Mouse (Mus musculus): ENCODE results near the gene Tmem259.

Gene Tmem259

DNA sequence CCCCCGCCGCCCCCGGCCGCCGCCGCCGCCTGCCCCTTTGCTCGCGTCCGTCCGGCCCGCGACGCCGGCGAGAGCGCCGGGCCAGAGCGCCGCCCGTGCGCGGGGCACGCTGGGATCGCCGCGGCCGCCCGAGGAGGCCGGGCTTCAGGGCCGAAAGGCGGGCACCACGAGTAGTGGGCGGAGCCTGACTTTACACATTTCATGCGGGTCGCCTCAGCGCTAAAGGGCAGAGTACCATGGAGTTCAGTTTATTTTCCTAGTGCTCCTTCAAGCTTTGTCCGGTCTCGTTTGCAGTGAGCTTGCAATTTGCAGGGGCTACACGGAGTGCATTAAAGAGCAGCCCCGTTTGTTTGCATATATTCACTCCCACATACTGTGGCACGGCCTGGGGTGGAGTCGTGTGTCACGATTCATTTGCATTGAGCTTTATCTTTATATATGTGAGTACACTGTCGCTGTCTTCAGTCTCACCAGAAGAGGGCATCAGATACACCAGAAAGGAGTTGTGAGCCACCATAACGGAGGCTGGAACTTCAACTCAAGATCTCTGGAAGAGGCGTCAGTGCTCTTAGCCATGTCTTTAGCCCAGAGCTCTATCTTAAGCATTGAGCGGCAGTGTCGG is at the start of gene Tmem259:
Gene Tmem259 (minus strand): TSS at position 136 of the 622 bp plus-strand sequence.
- DNase-seq (ENCODE audit: low spot score): peak; percentile 87

DNA sequence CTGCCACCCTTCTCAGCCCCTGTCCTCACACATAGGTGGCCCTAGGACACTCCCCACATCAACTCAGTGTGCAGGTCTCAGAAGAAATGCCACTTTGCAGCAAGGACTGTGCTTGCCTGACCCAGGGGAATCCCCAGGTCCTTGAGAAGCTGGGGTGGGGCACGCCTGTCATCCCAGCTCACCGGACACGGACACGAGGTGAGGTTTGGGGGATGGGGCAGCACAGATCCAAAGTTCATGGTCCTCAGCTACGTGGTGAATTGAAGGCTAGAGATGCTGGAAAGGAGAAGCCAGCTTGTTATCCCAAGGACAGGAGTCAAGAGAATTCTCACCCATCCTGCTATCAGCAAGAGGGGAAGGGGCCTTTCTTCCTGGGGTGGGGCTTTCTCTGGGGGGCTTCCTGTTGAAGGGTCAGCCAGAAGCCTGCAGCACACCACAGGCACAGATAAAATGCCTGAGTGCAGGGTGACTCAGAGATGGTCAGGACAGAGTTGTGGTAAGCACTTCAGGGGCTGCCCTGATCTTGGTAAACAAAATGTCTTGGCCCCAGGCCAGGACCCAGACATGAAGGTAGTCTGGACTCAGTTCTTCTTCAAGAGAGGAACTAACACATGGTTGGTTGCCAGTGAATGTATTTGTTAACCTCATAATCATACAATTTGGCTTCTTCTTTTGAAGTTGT is 48.8 kb upstream of the Tmem259 start:
- DNase-seq (ENCODE audit: low spot score): peak; percentile 83

DNA sequence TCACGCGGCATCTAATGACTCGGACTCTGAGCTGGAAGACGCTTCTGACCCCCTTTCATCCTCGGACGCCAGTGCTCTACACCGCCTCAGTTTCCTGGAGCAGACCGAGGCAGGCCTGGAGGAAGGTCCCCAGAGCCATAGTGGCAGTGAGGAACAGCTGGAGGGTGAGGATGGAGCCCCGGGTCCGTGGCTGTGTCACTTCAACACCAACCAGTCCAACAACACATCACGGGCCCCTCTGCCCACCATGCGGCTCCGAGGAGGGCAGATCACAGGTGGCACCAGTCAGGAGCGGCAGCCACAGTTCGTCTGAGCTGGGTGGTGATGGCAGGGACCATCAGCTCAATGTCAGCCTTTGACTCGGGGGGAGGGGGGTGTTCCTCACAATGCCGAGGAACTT is 46.6 kb upstream of the Tmem259 start:
- DNase-seq (ENCODE audit: low spot score): no peak

DNA sequence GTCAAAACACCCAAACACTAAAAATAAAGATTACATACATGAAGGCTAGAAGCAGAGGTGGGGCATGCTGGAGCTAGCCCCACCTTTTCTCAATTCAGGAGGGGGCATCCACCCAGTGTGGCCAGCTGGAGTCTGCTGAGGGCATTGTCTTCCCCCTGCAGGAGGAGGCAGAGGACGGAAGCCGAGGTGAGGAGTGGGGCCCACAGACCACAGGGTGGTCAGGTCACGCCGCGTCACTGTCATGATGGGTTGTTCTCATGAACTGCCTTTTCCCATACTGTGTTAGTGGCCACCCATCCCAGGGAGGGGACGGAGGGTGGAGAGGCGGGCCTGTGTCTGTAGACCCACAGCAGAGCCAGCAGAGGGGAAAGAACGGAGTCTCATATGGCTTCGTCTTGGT is 46.1 kb upstream of the Tmem259 start:
- no peak for DNase-seq (ENCODE audit: low spot score)

DNA sequence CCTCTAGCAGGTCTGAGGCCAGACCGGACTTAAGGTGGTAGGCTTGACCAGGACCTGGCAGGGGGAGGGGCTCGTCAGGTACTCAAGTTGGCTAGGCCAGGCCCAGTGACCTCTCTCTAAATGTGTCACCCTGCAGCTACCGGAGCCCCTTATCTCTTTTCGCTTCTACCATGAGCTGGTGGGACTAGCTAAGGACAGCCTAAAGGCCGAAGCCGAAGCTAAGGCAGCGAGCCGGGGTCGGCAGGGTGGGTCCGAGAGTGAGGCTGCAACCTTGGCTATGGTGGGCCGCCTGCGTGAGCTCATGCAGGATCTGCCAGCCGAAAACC is 44.4 kb upstream of the Tmem259 start:
- DNase-seq (ENCODE audit: low spot score): no peak

GRCm38 (mm10) chr10:80027681-80028520 is 43.8 kb upstream of the Tmem259 start:
- DNase-seq (ENCODE audit: low spot score): no peak

DNA sequence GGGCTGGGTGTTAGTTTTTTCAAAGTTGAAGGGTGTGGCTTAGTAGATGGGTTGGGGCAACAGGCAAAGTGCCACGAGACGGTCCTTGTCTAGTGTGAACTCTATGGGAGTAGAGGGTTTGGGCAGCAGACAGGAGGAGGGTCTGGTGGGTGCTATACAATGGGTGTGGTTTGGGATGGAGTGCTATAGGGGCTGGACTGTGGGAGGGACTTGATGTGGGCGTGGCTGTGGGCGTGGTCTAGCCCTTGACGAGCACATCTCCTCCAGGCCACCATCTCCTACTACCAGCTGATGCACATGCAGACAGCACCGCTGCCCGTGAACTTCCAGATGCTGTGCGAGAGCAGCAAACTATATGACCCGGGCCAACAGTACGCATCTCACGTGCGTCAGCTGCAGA is 41.8 kb upstream of the Tmem259 start:
- no peak for DNase-seq (ENCODE audit: low spot score)

DNA sequence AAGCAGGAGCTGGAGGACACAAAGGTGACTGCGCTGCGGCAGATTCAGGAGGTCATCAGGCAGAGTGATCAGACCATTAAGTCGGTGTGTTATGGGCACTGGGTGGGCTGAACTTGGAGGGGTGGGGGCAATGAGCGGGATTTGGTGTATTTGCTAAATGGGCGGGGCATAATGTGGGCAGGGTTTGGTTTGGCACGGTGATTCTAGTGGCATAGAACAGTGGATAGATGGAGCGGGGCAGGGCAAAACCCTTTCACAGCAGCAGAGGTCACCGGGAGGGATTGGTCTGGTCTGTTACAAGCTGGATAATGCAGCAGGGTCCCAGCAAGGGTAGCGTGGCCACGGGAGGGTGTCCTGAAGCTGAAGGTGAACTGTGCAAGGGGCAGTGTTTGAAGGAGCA is 41.3 kb upstream of the Tmem259 start:
- no peak for DNase-seq (ENCODE audit: low spot score)

- DNase-seq (ENCODE audit: low spot score): no peak
Observed at GRCm38 (mm10) chr10:80025044-80025347, 40.9 kb upstream of the Tmem259 start.

GRCm38 (mm10) chr10:80024229-80025043 is 40.3 kb upstream of the Tmem259 start:
- no peak for DNase-seq (ENCODE audit: low spot score)

- DNase-seq (ENCODE audit: low spot score): no peak
Observed at GRCm38 (mm10) chr10:80023758-80024157, 39.6 kb upstream of the Tmem259 start.

- DNase-seq (ENCODE audit: low spot score): no peak
Observed at GRCm38 (mm10) chr10:80022806-80023205, 38.7 kb upstream of the Tmem259 start.

DNA sequence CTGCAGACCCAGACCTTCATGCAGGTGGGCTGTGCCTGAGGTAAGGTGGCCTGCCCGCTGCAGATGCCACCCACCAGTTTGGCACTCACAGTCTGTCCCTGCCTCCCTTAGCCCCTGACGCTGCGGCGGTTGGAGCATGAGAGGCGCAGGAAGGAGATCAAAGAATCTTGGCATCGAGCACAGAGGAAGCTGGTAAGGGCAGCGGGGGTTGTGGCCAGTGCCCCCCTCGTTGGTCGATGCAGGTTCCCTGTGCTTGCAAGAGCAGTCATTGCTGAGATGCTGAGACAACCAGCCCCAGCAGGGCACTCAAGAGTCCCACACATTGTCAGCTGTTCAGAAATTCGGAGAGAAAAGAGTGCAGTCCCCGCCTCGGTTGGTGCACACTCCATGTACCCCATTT is 38.0 kb upstream of the Tmem259 start:
- no peak for DNase-seq (ENCODE audit: low spot score)

DNA sequence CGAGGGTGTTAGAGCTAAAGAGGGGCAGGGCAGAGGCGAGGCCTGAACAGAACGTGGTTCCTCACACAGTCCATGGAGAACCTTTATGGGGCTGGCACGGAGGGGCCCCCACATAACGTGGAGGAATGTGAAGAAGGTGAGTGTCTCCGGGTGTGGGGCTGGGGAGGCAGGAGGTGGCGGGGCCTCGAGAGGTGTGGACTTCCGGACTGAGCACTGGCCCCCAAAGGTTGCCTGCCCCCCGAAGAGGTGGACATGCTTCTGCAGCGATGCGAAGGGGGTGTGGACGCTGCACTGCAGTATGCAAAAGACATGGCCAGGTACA is 37.2 kb upstream of the Tmem259 start:
- no peak for DNase-seq (ENCODE audit: low spot score)

GRCm38 (mm10) chr10:80020603-80021319 is 36.6 kb upstream of the Tmem259 start:
- no peak for DNase-seq (ENCODE audit: low spot score)

DNA sequence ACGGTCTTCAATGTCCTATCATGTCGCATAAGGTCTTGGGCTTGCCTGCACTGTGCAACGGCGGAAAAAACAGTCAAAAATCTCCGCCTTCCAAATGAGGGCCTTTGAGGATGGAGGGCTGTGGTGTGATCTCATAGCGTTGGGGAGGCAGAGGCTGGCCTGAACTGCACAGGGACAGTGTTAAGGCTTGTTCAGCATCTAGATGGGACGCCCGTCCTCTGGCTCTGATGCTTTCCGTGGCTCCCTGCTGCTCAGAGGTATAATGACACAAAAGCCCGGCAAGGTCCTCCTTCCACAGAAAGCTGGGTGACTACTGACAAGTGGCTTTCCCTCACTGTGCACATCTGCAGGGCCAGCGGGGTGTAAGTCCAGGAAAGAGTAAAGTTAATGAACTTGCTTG is 36.1 kb upstream of the Tmem259 start:
- no peak for DNase-seq (ENCODE audit: low spot score)

GRCm38 (mm10) chr10:80019471-80020131 is 35.5 kb upstream of the Tmem259 start:
- no peak for DNase-seq (ENCODE audit: low spot score)

DNA sequence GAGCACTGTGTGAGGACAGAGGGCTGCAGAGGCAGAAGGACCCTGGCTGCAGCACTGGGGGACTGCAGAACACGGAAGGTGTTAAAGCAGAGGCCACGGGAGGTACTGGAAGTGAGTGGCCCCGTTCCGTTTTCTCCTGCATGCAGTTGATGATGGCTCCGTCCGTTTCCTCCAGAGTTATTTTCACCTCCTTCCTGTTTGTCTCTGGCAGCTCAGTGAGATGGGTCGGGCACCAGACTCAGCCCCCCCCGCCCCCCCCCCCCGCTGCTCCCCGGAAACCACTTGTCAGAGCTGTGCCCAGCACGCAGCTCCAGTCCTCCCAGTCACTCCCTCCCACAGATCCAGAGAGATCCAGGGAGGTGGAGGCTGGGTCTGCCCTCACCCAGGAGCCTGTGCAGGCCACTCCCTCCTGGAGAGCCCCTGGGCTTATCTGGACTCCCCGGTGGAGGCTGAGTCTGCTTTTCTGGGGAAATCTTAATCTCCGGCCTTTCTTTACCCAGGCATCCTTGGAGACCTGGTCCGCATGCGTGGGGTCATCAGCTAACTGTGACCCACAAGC is 34.7 kb upstream of the Tmem259 start:
- DNase-seq (ENCODE audit: low spot score): peak; percentile 41

- DNase-seq (ENCODE audit: low spot score): no peak
Observed at GRCm38 (mm10) chr10:80017771-80018170, 33.6 kb upstream of the Tmem259 start.

DNA sequence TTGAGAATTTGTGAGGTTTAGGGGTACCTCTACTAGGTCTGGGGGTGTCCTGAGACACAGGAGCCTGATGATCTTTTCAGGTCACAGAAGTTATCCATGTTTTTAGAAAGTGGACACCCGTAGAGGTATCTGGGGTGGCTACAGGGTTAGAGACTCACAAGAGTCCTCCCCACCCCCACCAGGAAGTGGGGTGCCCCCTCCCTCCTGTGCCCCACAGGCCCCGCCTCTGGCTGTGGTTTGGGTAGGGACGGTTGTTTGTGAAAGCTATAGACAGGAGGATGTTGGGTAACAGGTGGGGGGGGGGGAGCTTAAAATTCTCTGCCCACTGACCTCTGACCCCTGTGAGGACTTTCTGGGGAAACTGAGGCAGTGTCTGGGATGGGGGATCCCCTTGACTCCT is 33.2 kb upstream of the Tmem259 start:
- no peak for DNase-seq (ENCODE audit: low spot score)

GRCm38 (mm10) chr10:80016931-80017330 is 32.8 kb upstream of the Tmem259 start:
- no peak for DNase-seq (ENCODE audit: low spot score)

All from urinary bladder, postnatal 14 days (tissue).